Mouse (Mus musculus) common myeloid progenitor, adult 5-6 weeks (primary cell): Measurements from ENCODE around the gene Aldh3a2. TPM values are rescaled to one million over a fixed set of nuclear protein-coding genes. Genes with fewer than 3 reads are reported as not detected.
A peak's percentile ranks its signal among the peaks of the same experiment; 100 is the strongest.
"Not testable (repeated sequence)": the region's sequence is repeated elsewhere in the genome, so short reads cannot be mapped to it uniquely, and the experiment has no call there.

Source experiments
- ATAC-seq: replicated peaks from 2 replicates; pipeline ENCODE4 v1.8.0; 2016; ENCODE audit warnings: low read depth, mild to moderate bottlenecking, moderate TSS enrichment, inconsistent platforms; ENCODE audit not compliant: poor library complexity, severe bottlenecking
- total RNA-seq: library from RNA; stranded (forward); fragments of 200-1000, 187-1606 nt; gene quantifications from 2 replicates; pipeline ENCODE4 v1.2.3, GENCODE M21; 2017

The Aldh3a2 gene
- total RNA-seq, 1 experiment from 2014 or later = 14.5 TPM

GRCm38 (mm10) chr11:61222971-61223745, 44.1 kb downstream of the Aldh3a2 start:
- no peak for ATAC-seq

GRCm38 (mm10) chr11:61222007-61222406, 45.3 kb downstream of the Aldh3a2 start:
- ATAC-seq = no peak

- ATAC-seq = no peak
Observed at GRCm38 (mm10) chr11:61220156-61220881, 46.9 kb downstream of the Aldh3a2 start.

- ATAC-seq = no peak
Observed at GRCm38 (mm10) chr11:61215936-61216335, 51.3 kb downstream of the Aldh3a2 start.

- ATAC-seq = 0 out of 2 replicates have a peak, but pooled peaks have one; percentile 46
Observed at GRCm38 (mm10) chr11:61212102-61212501, 55.2 kb downstream of the Aldh3a2 start.

GRCm38 (mm10) chr11:61208316-61208715, 58.9 kb downstream of the Aldh3a2 start:
- 0 out of 2 replicates have a peak, but pooled peaks have one; percentile 47 for ATAC-seq

GRCm38 (mm10) chr11:61207487-61208246, 59.6 kb downstream of the Aldh3a2 start, which contains the start of gene Aldh3a1:
TSS of gene Aldh3a1 (plus strand) at chr11:61207537.
- no peak for ATAC-seq

- ATAC-seq = no peak
Observed at GRCm38 (mm10) chr11:61206136-61206535, 61.1 kb downstream of the Aldh3a2 start.

GRCm38 (mm10) chr11:61205167-61205950, 61.9 kb downstream of the Aldh3a2 start:
- no peak for ATAC-seq

GRCm38 (mm10) chr11:61202810-61203209, 64.5 kb downstream of the Aldh3a2 start:
- ATAC-seq = no peak

GRCm38 (mm10) chr11:61202186-61202585, 65.1 kb downstream of the Aldh3a2 start:
- ATAC-seq = no peak

- no peak for ATAC-seq
Observed at GRCm38 (mm10) chr11:61199620-61200362, 67.5 kb downstream of the Aldh3a2 start.

- no peak for ATAC-seq
Observed at GRCm38 (mm10) chr11:61197935-61198334, 69.3 kb downstream of the Aldh3a2 start.

GRCm38 (mm10) chr11:61196616-61197353, 70.5 kb downstream of the Aldh3a2 start:
- ATAC-seq = no peak

- ATAC-seq = peak; percentile 95
Observed at GRCm38 (mm10) chr11:61193392-61193791, 73.9 kb downstream of the Aldh3a2 start.

GRCm38 (mm10) chr11:61192779-61193178, 74.5 kb downstream of the Aldh3a2 start:
- ATAC-seq = no peak

GRCm38 (mm10) chr11:61192123-61192522, 75.1 kb downstream of the Aldh3a2 start:
- not testable (repeated sequence) for ATAC-seq

GRCm38 (mm10) chr11:61190776-61191175, 76.5 kb downstream of the Aldh3a2 start:
- ATAC-seq = no peak
